Mouse (Mus musculus) kidney, adult 11 months (tissue): Measurements from ENCODE around the gene Lrguk.

Experiments
- DNase-seq: peaks from one replicate; pipeline ENCODE4 v3.0.0; 2022

Lrguk gene

DNA sequence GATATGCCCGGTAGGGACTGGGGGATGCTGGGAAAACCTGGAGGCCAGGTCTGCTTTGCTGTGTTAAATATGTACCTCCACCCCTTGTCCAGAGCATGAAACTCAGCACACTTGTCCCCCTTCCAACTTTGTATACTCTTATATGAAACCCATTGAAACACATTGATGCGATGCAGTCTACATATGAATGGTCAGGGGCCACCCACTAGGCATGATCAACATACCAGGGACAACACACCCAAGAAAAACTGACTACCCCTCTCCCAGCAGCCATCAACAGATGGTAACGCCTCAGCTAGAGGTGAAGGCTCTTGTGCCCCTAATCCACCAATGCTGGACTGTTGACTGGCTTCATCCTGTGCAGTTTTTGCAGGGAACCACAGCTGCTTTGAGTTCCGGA lies 150.7 kb downstream of the Lrguk start:
- no peak for DNase-seq

DNA sequence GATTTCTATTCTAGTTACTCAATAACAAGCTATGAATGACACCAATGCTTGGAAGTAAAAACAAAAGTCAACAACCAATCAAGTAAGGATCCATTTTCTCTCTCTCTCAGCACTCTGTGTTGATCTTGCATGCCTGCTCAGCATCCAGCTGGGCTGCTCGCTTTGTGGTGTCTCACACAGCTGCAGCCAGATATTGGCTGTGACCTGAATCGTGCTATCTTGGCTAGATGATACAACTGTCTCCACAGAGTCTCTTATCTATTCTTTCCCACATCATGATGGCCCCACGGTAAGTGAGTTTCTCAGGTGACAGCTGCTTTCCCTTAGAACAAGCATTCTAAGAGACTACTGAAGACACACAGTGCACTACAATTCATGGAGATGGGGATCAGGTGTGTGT lies 152.7 kb downstream of the Lrguk start:
- no peak for DNase-seq

DNA sequence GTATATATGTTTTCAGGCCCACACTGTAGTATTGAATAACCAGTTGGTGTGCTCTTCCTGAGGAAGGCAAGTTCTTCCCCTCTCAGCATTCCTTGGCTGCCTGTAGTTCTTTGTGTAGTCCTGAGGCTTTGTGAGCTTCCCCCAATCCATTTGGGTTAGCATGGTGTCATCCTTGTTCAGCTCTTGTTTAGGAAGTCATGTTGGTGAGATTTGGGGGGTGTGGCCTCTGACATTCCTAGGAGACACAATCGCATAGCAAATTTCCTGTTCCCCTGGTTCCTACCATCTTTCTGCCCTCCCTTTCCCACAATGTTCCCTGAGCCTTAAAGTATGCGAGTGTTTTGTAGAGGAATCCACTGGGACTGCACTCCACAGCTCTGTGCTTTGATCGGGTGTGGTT lies 154.1 kb downstream of the Lrguk start:
- DNase-seq = no peak
